Mouse (Mus musculus): ENCODE results near the gene Cul1.

DNA sequence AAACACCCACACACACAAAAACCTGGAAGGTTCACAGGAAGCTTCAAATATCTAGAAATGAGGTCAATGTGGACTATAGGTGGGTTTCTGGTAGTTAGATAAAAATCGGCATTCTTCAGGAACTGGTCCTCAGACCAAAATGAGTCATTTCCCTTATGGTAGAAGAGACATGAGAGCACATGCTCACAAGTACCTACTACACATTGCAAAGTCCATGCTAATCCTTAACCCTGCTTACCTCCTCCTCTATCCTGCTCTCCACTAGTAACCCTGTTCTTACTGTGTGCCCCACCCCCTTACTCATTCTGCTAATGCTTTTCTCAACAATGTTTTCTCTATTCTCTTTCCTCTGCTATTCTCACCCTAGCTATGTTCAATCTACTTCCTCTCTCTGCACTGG lies 74.5 kb downstream of the Cul1 start:
- no peak for TF ChIP-seq CTCF (IDR thresholded peaks at IDR 0.05; ENCODE audit: low read depth, low read length)
- TF ChIP-seq POLR2A (IDR thresholded peaks at IDR 0.05; ENCODE audit: insufficient read depth, low read length): no peak
- TF ChIP-seq EP300 (IDR thresholded peaks at IDR 0.05; ENCODE audit: insufficient read depth, low read depth, low read length): no peak
